Mouse (Mus musculus): ENCODE measurements around the gene Tmem63a. TPM values are rescaled to one million over a fixed set of nuclear protein-coding genes. Genes with fewer than 3 reads are reported as not detected.
A peak's percentile ranks its signal among the peaks of the same experiment; 100 is the strongest.

Tmem63a gene
- total and polyA plus RNA-seq, 3 experiments = 0.89 to 3.0 (median 2.2) TPM

GRCm38 (mm10) chr1:180904815-180905080 is 37.4 kb upstream of the Tmem63a start:
- Histone ChIP-seq H3K9ac (ENCODE audit: insufficient read depth, low read depth) (peak overlapping the region; percentile 83), H3K4me1 (ENCODE audit: control insufficient read depth in 1 of 2, insufficient read depth in 2 of 2) (peaks cover 10 to 49% of the 10 kb centered on the region in 2 experiments), H3K79me2 (replicated peaks; ENCODE audit: control insufficient read depth, extremely low read depth, insufficient read depth, poor library complexity, severe bottlenecking) (peaks cover 16% of the 10 kb centered on the region), H3K27ac (ENCODE audit: insufficient read depth, low read depth) (no peak overlapping the region; the same call in 1 of the 2 replicates), H3K27me3 (replicated peaks) (no peaks in the 10 kb centered on the region), H3K36me3 (replicated peaks in 1 of 2; ENCODE audit: control insufficient read depth in 1 of 2, insufficient read depth in 1 of 2, low read length in 1 of 2) (peaks cover 33 to 44% of the 10 kb centered on the region in 2 experiments), H3K4me3 (replicated peaks in 1 of 3; ENCODE audit: low read depth in 2 of 3, low read length in 2 of 3, poor library complexity in 1 of 3) (peak overlapping the region; percentile 91 to 96 (median 95)), H3K9me3 (replicated peaks; ENCODE audit: low read length) (no peaks in the 10 kb centered on the region), H3K4me2 (ENCODE audit: insufficient read depth, low read depth, poor library complexity, severe bottlenecking) (peak overlapping the region; percentile 69)
- no peak for DNase-seq (ENCODE audit: extremely low read depth)
- in situ Hi-C loops (cut with MboI; ENCODE audit: low pct_ligation_motif_present, low pct_unique_long_range_greater_than_20kb, low sequenced_read_pairs) (no loop called here), dilution Hi-C loops (cut with MboI; ENCODE audit: extremely low pct_ligation_motif_present, extremely low pct_unique_long_range_greater_than_20kb, low sequenced_read_pairs) (no loop called here)
- TF ChIP-seq BHLHE40 (IDR thresholded peaks at IDR 0.05; ENCODE audit: low read depth, low read length) = no peak
- no peak for TF ChIP-seq JUND (conservative IDR thresholded peaks at IDR 0.05; ENCODE audit: low read depth, low read length)
- TF ChIP-seq GABPA (IDR thresholded peaks at IDR 0.05; ENCODE audit: insufficient replicate concordance, low read depth, low read length) = no peak
- no peak for TF ChIP-seq USF1 (IDR thresholded peaks at IDR 0.05; ENCODE audit: low read depth, low read length)
- TF ChIP-seq IRF4 (IDR thresholded peaks at IDR 0.05; ENCODE audit: low read depth, low read length) = no peak
- TF ChIP-seq POLR2A (IDR thresholded peaks at IDR 0.05; ENCODE audit: low read depth, low read length) = no peak

- DNase-seq (ENCODE audit: extremely low read depth) = no peak
- in situ Hi-C loops (cut with MboI; ENCODE audit: low pct_ligation_motif_present, low pct_unique_long_range_greater_than_20kb, low sequenced_read_pairs) = no loop called here
These were observed 36.8 kb upstream of the Tmem63a start for GRCm38 (mm10) chr1:180905307-180905706.

GRCm38 (mm10) chr1:180905876-180906275 is 36.3 kb upstream of the Tmem63a start:
- Histone ChIP-seq H3K4me2 (ENCODE audit: insufficient read depth, low read depth, poor library complexity, severe bottlenecking) (no peak overlapping the region), H3K79me2 (replicated peaks; ENCODE audit: control insufficient read depth, extremely low read depth, insufficient read depth, poor library complexity, severe bottlenecking) (peaks cover 16% of the 10 kb centered on the region), H3K9me3 (replicated peaks; ENCODE audit: low read length) (no peaks in the 10 kb centered on the region), H3K27me3 (replicated peaks) (no peaks in the 10 kb centered on the region), H3K4me1 (ENCODE audit: control insufficient read depth in 1 of 2, insufficient read depth in 2 of 2) (peaks cover 10 to 49% of the 10 kb centered on the region in 2 experiments), H3K36me3 (replicated peaks in 1 of 2; ENCODE audit: control insufficient read depth in 1 of 2, insufficient read depth in 1 of 2, low read length in 1 of 2) (peaks cover 33 to 46% of the 10 kb centered on the region in 2 experiments), H3K27ac (ENCODE audit: insufficient read depth, low read depth) (no peak overlapping the region), H3K4me3 (replicated peaks in 1 of 3; ENCODE audit: low read depth in 2 of 3, low read length in 2 of 3, poor library complexity in 1 of 3) (peak overlapping the region in 2 of 3 experiments; percentile 47 to 91), H3K9ac (ENCODE audit: insufficient read depth, low read depth) (no peak overlapping the region; the same call in 1 of the 2 replicates)
- TF ChIP-seq NELFE (IDR thresholded peaks at IDR 0.05; ENCODE audit: low read depth, low read length) = no peak
- no peak for TF ChIP-seq BHLHE40 (IDR thresholded peaks at IDR 0.05; ENCODE audit: low read depth, low read length)
- no peak for TF ChIP-seq E2F4 (IDR thresholded peaks at IDR 0.05; ENCODE audit: insufficient replicate concordance, low read depth, low read length)
- TF ChIP-seq IRF4 (IDR thresholded peaks at IDR 0.05; ENCODE audit: low read depth, low read length) = no peak
- TF ChIP-seq GABPA (IDR thresholded peaks at IDR 0.05; ENCODE audit: insufficient replicate concordance, low read depth, low read length) = no peak
- no peak for TF ChIP-seq TBP (conservative IDR thresholded peaks at IDR 0.05; ENCODE audit: low read depth, low read length)
- no peak for TF ChIP-seq CHD2 (IDR thresholded peaks at IDR 0.05; ENCODE audit: low read length)
- no peak for TF ChIP-seq TCF12 (IDR thresholded peaks at IDR 0.05; ENCODE audit: low read depth, low read length)
- no peak for TF ChIP-seq SIN3A (IDR thresholded peaks at IDR 0.05; ENCODE audit: low read length)
- no peak for TF ChIP-seq ZMIZ1 (IDR thresholded peaks at IDR 0.05; ENCODE audit: low read depth, low read length)
- no peak for TF ChIP-seq HCFC1 (IDR thresholded peaks at IDR 0.05; ENCODE audit: low read depth, low read length)
- TF ChIP-seq UBTF (IDR thresholded peaks at IDR 0.05; ENCODE audit: low read depth, low read length) = no peak
- no peak for TF ChIP-seq MAZ (IDR thresholded peaks at IDR 0.05; ENCODE audit: low read depth, low read length)
- no peak for DNase-seq (ENCODE audit: extremely low read depth)
- dilution Hi-C loops (cut with MboI; ENCODE audit: extremely low pct_ligation_motif_present, extremely low pct_unique_long_range_greater_than_20kb, low sequenced_read_pairs) = no loop called here
- in situ Hi-C loops (cut with MboI; ENCODE audit: low pct_ligation_motif_present, low pct_unique_long_range_greater_than_20kb, low sequenced_read_pairs) = no loop called here

More at GRCm38 (mm10) chr1:180905307-180905706, 36.8 kb upstream of the Tmem63a start:
- no peaks in the 10 kb centered on the region for H3K27me3 ChIP-seq (replicated peaks)
- peak overlapping the region; percentile 83; the same call in 1 of the 2 replicates for H3K9ac ChIP-seq (ENCODE audit: insufficient read depth, low read depth)
- peaks cover 16% of the 10 kb centered on the region for H3K79me2 ChIP-seq (replicated peaks; ENCODE audit: control insufficient read depth, extremely low read depth, insufficient read depth, poor library complexity, severe bottlenecking)
- H3K4me3 ChIP-seq (replicated peaks in 1 of 3; ENCODE audit: low read depth in 2 of 3, low read length in 2 of 3, poor library complexity in 1 of 3) = peak overlapping the region; percentile 47 to 95 (median 91)
- dilution Hi-C loops (cut with MboI; ENCODE audit: extremely low pct_ligation_motif_present, extremely low pct_unique_long_range_greater_than_20kb, low sequenced_read_pairs) = no loop called here
- H3K27ac ChIP-seq (ENCODE audit: insufficient read depth, low read depth) = no peak overlapping the region
- H3K9me3 ChIP-seq (replicated peaks; ENCODE audit: low read length) = no peaks in the 10 kb centered on the region
- TF ChIP-seq ZNF384 (IDR thresholded peaks at IDR 0.05; ENCODE audit: low read depth, low read length) (no peak), MXI1 (IDR thresholded peaks at IDR 0.05; ENCODE audit: low read depth, low read length) (no peak), NELFE (IDR thresholded peaks at IDR 0.05; ENCODE audit: low read depth, low read length) (no peak), CHD2 (IDR thresholded peaks at IDR 0.05; ENCODE audit: low read length) (no peak), ZMIZ1 (IDR thresholded peaks at IDR 0.05; ENCODE audit: low read depth, low read length) (no peak), RAD21 (IDR thresholded peaks at IDR 0.05; ENCODE audit: low read depth, low read length) (no peak), ELF1 (IDR thresholded peaks at IDR 0.05; ENCODE audit: low read depth, low read length) (no peak)
- H3K4me1 ChIP-seq (ENCODE audit: control insufficient read depth in 1 of 2, insufficient read depth in 2 of 2) = peaks cover 10 to 49% of the 10 kb centered on the region in 2 experiments
- peaks cover 33 to 44% of the 10 kb centered on the region in 2 experiments for H3K36me3 ChIP-seq (replicated peaks in 1 of 2; ENCODE audit: control insufficient read depth in 1 of 2, insufficient read depth in 1 of 2, low read length in 1 of 2)
- peak overlapping the region; percentile 86 for H3K4me2 ChIP-seq (ENCODE audit: insufficient read depth, low read depth, poor library complexity, severe bottlenecking)
